Mouse (Mus musculus): ENCODE results near the gene Rnf215.

Rnf215 gene

GRCm38 (mm10) chr11:4189182-4189581 lies 54.2 kb downstream of the Rnf215 start:
- no peak for DNase-seq (ENCODE audit: low read depth, low spot score)

GRCm38 (mm10) chr11:4190677-4191076 lies 55.7 kb downstream of the Rnf215 start:
- DNase-seq (ENCODE audit: low read depth, low spot score) = no peak
